8 mouse cellular contexts compared by ENCODE assay signal in the genomic region with DNA sequence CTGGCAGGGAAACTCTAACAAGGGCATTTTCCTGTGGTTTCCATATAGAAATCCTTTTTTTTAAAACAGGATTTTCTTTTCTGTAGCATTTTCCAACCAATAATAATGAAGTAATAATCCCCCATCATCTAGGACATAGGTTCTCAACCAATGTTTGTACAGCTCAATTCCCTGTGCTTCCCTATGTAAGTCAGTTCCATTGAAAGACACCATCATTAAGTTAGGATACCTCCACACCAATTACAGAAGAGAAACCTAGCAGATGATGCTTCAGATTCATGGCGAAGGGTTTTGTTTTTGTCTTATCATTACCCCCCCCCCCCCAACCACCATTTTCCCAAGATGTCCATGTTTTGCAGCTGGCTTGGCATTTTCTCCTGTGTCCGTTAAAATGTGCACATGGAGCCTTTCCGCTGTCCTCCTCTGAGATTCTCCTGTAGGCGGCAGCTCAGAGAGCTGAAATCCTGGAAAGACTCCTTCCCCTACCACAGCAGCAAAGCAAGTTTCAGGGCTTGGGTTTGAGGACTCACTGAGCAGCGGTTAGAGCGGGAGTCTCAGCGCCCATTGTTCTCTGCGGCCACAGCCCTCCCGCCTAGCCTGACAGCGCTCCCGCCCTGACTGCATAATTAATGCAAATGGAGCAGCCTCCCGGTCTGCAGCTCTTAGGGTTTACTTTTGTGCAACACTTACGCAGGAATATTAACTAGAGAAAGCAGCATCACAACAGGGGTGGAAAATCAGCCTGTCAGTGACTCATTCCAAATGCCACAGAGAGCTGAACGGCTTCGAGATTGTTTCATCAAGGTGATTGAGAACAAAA.
DNase-seq lines count a peak whose midpoint lies in the region; ATAC-seq and TF ChIP-seq lines count a peak whose summit lies in the region.

No protein-coding gene starts in this region.

- no peak for TF ChIP-seq CTCF in cortical plate, adult 2 months (IDR thresholded peaks at IDR 0.05; ENCODE audit: extremely low read depth, insufficient read depth, low read length)

- H3K4me1 ChIP-seq in cortical plate, adult 2 months (ENCODE audit: control insufficient read depth, insufficient read depth, low read length), result no peaks in the 10 kb centered on the region
- H3K4me1 ChIP-seq in intestine, embryonic 14.5 days (replicated peaks; ENCODE audit: control insufficient read depth, insufficient read depth, low read length), result peaks cover 25% of the 10 kb centered on the region

- H3K4me3 ChIP-seq in cortical plate, adult 2 months (ENCODE audit: insufficient read depth, low read length), result peak overlapping the region; percentile 29
- peak overlapping the region; percentile 58 for H3K4me3 ChIP-seq in intestine, embryonic 14.5 days (ENCODE audit: low read depth, low read length)

- H3K36me3 ChIP-seq in intestine, embryonic 14.5 days (ENCODE audit: control insufficient read depth, insufficient read depth, low read length), result no peaks in the 10 kb centered on the region

- 0% methylated on average over 15 of the region's 15 CpGs for WGBS in intestine, embryonic 14.5 days

- intact Hi-C loops in heart, postnatal 25 days (cut with DNase I), result no loop called here
- intact Hi-C loops in gastrocnemius, postnatal 14 days (cut with DNase I; ENCODE audit: low total_unique reads), result no loop called here
- intact Hi-C loops in left cerebral cortex, postnatal 14 days (cut with DNase I), result no loop called here

- ATAC-seq in intestine, embryonic 14.5 days (replicated peaks; ENCODE audit: low FRiP score, low TSS enrichment, low read depth), result peak; percentile 79
- ATAC-seq in megakaryocyte-erythroid progenitor cell, adult 5-6 weeks (replicated peaks; ENCODE audit: low FRiP score, low TSS enrichment, poor library complexity, severe bottlenecking), result peak; percentile 81

- H3K27me3 ChIP-seq in intestine, embryonic 14.5 days (replicated peaks; ENCODE audit: control insufficient read depth, insufficient read depth, low read length), result no peaks in the 10 kb centered on the region

- TF ChIP-seq POLR2A in cortical plate, adult 2 months (IDR thresholded peaks at IDR 0.05; ENCODE audit: extremely low read depth, insufficient read depth, low read length), result 0 out of 2 replicates have a peak, but pooled peaks have one; percentile 18

- DNase-seq in heart, adult 11 months, result peak; percentile 95
- DNase-seq in heart, postnatal 25 days (ENCODE audit: low spot score), result no peak
- DNase-seq in gastrocnemius, postnatal 14 days, result peak; percentile 16
- DNase-seq in intestine, embryonic 14.5 days (ENCODE audit: low spot score), result peak; percentile 86
- DNase-seq in left cerebral cortex, postnatal 14 days (ENCODE audit: low spot score in 2 of 2), result peak; percentile 13 to 53
- peak; percentile 28 to 40 for DNase-seq in right cerebral cortex, postnatal 36 days (ENCODE audit: low spot score in 2 of 2)

- H3K9me3 ChIP-seq in intestine, embryonic 14.5 days (ENCODE audit: control insufficient read depth, low read length), result no peaks in the 10 kb centered on the region

- peak overlapping the region; percentile 73 for H3K4me2 ChIP-seq in intestine, embryonic 14.5 days (ENCODE audit: low read length)

- H3K27ac ChIP-seq in cortical plate, adult 2 months (ENCODE audit: insufficient read depth, low read length), result no peak overlapping the region
- peak overlapping the region; percentile 44; the same call in 1 of the 2 replicates for H3K27ac ChIP-seq in intestine, embryonic 14.5 days (ENCODE audit: low read depth)

- H3K9ac ChIP-seq in intestine, embryonic 14.5 days (ENCODE audit: low read length), result peak overlapping the region; percentile 54
